Mouse (Mus musculus) kidney, adult 9 months (tissue): ENCODE measurements around the gene Wnk3.
"Not testable (repeated sequence)": the region's sequence is repeated elsewhere in the genome, so short reads cannot be mapped to it uniquely, and the experiment has no call there.

Experiments used
- DNase-seq: peaks from one replicate; pipeline ENCODE4 v3.0.0; 2022

The Wnk3 gene

GRCm38 (mm10) chrX:151197778-151198177 lies at the start of gene Wnk3:
Gene Wnk3, plus strand, starts transcription at chrX:151198078.
- DNase-seq = no peak

DNA sequence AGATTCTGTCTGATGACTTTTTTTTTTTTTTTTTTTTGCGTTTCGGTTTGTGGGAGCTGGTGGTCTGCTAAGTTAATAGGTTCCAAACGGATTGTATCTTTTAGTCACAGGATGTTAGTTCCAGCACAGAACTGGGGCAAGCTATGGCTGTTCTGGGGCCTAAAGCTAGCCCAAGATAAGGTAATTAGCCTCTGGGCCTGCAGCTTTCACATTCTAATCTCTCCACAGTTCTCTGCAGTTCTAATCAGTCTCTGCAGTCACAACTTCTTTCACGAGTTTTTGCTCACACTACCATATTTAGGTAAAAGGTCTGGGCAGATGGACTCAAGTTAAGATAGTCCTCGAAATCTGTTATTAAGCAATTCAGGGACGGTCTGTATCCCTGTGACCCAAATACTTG lies 39.5 kb upstream of the Wnk3 start:
- DNase-seq = no peak

GRCm38 (mm10) chrX:151168438-151169131 lies 29.3 kb upstream of the Wnk3 start:
- DNase-seq = peak; percentile 10

GRCm38 (mm10) chrX:151169261-151169961 lies 28.5 kb upstream of the Wnk3 start:
- DNase-seq = peak; percentile 5

- DNase-seq = not testable (repeated sequence)
These were observed 24.7 kb upstream of the Wnk3 start for GRCm38 (mm10) chrX:151173134-151173533.

- DNase-seq = no peak
These were observed 100.5 kb downstream of the Wnk3 start for GRCm38 (mm10) chrX:151298329-151298728.

- DNase-seq = no peak
These were observed 115.9 kb downstream of the Wnk3 start for GRCm38 (mm10) chrX:151313732-151314131.

DNA sequence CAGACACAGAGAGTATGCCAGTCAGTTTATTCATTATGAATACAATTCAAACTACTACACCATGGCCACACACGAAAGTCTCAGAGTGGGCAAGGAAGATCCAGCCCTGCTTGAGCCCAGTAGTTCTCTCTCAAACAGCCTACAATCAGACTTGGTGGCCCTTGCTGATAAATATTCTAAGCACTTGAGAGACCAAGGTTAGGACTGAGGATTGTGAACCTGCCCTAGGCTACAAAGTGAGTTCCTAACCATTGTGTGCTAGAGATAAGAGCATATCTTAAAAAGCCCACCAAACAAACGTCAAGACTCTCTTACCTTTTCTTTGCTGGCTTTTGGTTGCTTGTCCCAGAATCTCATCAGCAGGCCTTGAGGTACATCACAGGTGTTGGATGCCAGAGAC lies 135.7 kb downstream of the Wnk3 start:
- no peak for DNase-seq

DNA sequence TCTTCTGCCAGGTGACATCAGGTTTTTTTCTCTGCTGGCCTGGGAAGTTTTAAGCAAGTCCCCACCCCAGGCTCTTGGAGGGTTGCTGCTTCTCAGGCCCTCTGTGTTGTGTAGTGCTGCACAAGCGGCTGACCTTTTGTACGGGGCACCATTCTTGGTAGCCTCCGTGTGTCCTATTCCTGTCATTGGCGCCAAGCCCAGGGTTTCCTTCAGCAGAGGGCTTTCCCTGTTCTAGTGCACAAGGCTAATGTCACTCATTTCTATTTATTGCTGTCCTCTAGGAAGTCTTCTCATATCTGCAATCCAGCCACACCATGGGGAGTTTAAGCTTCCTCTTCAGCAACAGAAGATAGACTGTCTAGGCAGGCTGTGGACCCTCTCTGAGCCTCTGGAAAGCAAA lies 139.9 kb downstream of the Wnk3 start:
- DNase-seq = peak; percentile 24

DNA sequence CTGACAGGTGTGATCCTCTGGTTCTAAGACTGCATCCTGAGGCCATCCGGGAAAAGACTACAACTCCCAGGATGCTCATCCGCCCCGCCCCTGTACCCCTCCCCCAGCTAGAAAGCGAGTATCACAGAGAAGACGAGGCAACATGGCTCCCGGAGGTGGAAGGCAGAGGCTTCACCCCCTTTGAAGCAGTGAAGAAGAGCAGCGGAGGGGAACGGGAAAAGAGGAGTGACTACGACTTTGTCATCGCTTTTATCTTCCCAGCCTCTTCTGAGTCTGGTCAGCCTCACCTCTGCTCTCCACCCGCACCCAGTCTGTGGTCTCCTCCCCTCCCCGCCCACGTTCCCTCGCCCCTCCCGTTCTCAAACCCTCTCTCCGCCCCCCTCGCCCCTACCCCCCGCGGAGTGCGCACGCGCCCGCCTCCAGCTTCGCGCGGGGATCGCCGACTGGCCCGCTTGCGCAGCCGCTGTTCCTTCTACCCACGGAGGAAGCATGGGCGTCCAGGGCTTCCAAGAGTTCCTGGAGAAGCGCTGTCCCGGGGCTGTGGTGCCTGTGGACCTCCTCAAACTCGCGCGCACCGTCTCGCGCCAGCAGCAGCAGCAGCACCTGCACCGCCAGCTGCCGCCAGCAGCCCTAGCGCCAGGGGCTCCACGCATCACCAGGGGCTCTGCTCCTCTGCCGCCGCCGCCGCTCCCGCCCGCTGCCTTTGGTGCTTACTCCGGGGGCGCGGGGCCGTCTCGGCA lies 146.1 kb downstream of the Wnk3 start, which contains the start of gene Fam120c:
Fam120c (plus strand) TSS at position 415 of the 740 bp plus-strand sequence.
- peak; percentile 80 for DNase-seq

DNA sequence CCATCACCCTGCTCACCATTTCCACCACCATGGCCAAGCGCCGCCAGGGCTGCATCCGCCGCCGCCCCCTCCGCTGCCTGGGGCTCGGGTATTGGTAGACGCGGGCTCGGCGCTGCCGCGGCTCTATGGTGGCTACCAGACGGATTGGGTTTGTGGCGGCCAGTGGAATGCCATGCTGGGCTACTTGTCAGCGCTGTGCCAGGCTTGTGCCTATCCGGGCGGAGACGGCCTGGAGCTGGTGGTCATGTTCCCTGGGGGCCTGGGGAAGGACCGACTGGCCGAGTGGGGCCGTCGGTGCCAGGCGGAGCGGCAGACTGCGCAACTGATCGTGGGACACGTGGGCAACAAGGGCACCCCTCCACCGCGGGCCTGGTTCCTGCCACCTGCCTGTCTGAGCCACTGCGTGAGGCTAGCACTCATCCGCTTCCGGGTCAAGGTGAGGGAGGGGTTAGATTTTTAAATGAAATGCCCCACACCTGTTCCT lies 146.7 kb downstream of the Wnk3 start:
- peak; percentile 60 for DNase-seq

- no peak for DNase-seq
These were observed 147.7 kb downstream of the Wnk3 start for GRCm38 (mm10) chrX:151345333-151346125.

- no peak for DNase-seq
These were observed 149.4 kb downstream of the Wnk3 start for GRCm38 (mm10) chrX:151347278-151347677.

DNA sequence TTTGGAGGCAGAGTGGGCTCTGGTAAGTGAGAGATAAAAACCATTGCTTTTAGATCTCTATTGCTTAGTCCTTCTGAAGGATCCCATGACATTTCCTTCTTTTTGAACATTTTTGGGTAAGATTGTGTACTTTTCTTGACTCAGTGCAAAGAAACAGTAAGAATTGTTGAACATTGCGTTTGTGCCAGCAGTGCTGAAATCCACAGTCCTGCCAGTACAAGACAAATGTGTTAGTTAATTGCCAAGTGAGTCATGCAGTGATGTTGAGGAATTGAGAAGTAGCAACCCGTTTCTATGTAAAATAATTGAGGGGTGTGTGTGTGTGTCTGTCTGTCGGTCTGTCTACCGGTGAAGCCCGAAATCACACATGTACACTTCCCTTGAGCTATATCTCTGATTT lies 151.4 kb downstream of the Wnk3 start:
- no peak for DNase-seq
